Mouse (Mus musculus) limb, embryonic 11.5 days (tissue): ENCODE data around the gene Adamts17. TPM values are rescaled to one million over a fixed set of nuclear protein-coding genes. Genes with fewer than 3 reads are reported as not detected.

Experiments
- ATAC-seq: fragments of 200-750 bp; cut with Nextera tagmentation; 2 replicates; pipeline ENCODE4 v1.8.0; 2017; ENCODE audit warnings: low read depth; ENCODE audit not compliant: insufficient number of reproducible peaks, low FRiP score, low TSS enrichment
- DNase-seq: peaks from one replicate; pipeline ENCODE4 v3.0.0-alpha.2; 2015; ENCODE audit warnings: low spot score
- H3K27ac ChIP-seq: fragments of 300-500 bp; sonication (generic); replicated peaks from 2 replicates; pipeline ENCODE4 v1.5.1; 2014; ENCODE audit warnings: low read depth, mild to moderate bottlenecking, low read length
- H3K27me3 ChIP-seq: fragments of 300-500 bp; sonication (generic); 2 replicates; pipeline ENCODE4 v1.6.1; 2014; ENCODE audit warnings: mild to moderate bottlenecking, low read length, mixed read lengths; ENCODE audit not compliant: control insufficient read depth, insufficient read depth
- H3K36me3 ChIP-seq: fragments of 300-500 bp; sonication (generic); 2 replicates; pipeline ENCODE4 v1.6.1; 2014; ENCODE audit warnings: mild to moderate bottlenecking, low read length, moderate library complexity, mixed read lengths; ENCODE audit not compliant: control insufficient read depth, insufficient read depth
- H3K4me1 ChIP-seq: fragments of 300-500 bp; sonication (generic); 2 replicates; pipeline ENCODE4 v1.6.1; 2014; ENCODE audit warnings: low read length, mixed read lengths; ENCODE audit not compliant: control insufficient read depth, insufficient read depth
- H3K4me2 ChIP-seq: fragments of 300-500 bp; sonication (generic); 2 replicates; pipeline ENCODE4 v1.6.1; 2014; ENCODE audit warnings: low read depth, mild to moderate bottlenecking, moderate library complexity; ENCODE audit not compliant: severe bottlenecking
- H3K4me3 ChIP-seq: fragments of 300-500 bp; sonication (generic); 2 replicates; pipeline ENCODE4 v1.5.1; 2014; ENCODE audit warnings: low read depth, low read length
- H3K9ac ChIP-seq: fragments of 300-500 bp; sonication (generic); 2 replicates; pipeline ENCODE4 v1.6.1; 2014; ENCODE audit warnings: mild to moderate bottlenecking, low read length
- H3K9me3 ChIP-seq: fragments of 300-500 bp; sonication (generic); 2 replicates; pipeline ENCODE4 v1.6.1; 2016; ENCODE audit warnings: low read length; ENCODE audit not compliant: control insufficient read depth
- WGBS: fragments of 180-500 bp; shearing (Covaris S2); extraction: QIAGEN DNeasy Blood & Tissue Kit; methylation state at CpG from one replicate; pipeline ENCODE4 v1.1.7; 2014; 5-methylcytosine and 5-hydroxymethylcytosine counted together
- polyA plus RNA-seq: library from polyadenylated mRNA; unstranded; fragments of >200 nt; fragmentation: Nextera tagmentation; extraction: Ambion mirVana; gene quantifications from 2 replicates; pipeline ENCODE4 v1.2.1, GENCODE M21; 2014

Gene Adamts17
- polyA plus RNA-seq, 1 experiment from 2014 or later, result 7.7 TPM

DNA sequence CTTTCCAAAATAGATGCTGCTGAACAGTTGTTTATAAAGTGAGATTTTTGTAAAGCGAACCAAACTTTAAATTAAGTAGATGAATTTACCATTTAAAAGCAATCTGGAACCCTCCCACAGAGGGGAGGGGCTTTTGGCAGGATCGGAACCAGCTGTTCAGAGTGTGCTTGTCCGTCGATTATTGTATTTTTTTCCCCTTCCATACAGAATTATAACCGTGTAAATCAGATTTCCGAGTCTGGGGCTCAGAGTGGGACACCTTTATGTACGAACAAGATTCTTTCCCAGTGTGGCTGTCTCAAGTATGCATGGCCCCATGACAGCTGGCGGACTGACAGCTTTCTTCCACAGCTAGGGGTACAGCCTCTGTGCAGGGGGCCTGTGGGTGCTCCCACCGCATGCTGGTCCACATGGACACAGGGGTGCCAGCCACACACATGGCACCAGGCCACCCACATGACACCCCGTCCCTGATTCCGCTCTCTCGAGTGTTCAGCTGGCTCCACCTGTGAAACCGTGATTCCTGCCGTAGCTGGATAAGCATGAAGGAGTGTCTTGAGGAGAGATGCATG, 32.5 kb downstream of the Adamts17 start:
- Histone ChIP-seq H3K4me3 (no peak overlapping the region), H3K27ac (no peak overlapping the region), H3K4me1 (0 out of 2 replicates have a peak, but pooled peaks cover 4% of the 10 kb centered on the region), H3K27me3 (no peaks in the 10 kb centered on the region), H3K9me3 (no peaks in the 10 kb centered on the region), H3K36me3 (no peaks in the 10 kb centered on the region), H3K4me2 (no peak overlapping the region), H3K9ac (no peak overlapping the region)
- WGBS, result 88% methylated on average over 14 of the region's 14 CpGs
- DNase-seq (no peak), ATAC-seq (peak; percentile 17; the same call in 1 of the 2 replicates)

DNA sequence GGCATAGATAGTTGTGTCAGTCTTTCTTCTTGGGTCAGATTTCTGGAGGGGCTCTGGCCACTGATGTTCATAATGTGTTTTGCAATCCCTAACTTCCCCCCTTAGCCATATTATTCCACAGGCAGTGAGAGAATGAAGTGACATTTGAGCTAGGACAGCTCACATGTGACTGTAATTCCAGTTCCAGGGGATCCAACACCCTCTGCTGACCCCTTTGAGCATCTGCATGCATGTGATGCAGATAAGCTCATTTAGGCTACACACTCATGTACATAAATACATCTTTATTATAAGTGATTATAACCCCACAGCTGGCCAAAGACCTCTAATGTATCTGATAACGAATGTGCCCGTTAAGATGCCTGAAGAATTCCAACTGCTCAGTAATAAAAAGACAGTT, 33.7 kb downstream of the Adamts17 start:
- H3K4me2 ChIP-seq, result no peak overlapping the region
- DNase-seq (no peak), ATAC-seq (no peak)
- H3K36me3 ChIP-seq, result 0 out of 2 replicates have a peak, but pooled peaks cover under 1% of the 10 kb centered on the region
- no peak overlapping the region for H3K4me3 ChIP-seq
- 67% methylated on average over 2 of the region's 2 CpGs for WGBS
- H3K9me3 ChIP-seq, result no peaks in the 10 kb centered on the region
- no peak overlapping the region for H3K9ac ChIP-seq
- H3K27ac ChIP-seq, result no peak overlapping the region
- no peaks in the 10 kb centered on the region for H3K27me3 ChIP-seq
- H3K4me1 ChIP-seq, result 0 out of 2 replicates have a peak, but pooled peaks cover 1% of the 10 kb centered on the region

DNA sequence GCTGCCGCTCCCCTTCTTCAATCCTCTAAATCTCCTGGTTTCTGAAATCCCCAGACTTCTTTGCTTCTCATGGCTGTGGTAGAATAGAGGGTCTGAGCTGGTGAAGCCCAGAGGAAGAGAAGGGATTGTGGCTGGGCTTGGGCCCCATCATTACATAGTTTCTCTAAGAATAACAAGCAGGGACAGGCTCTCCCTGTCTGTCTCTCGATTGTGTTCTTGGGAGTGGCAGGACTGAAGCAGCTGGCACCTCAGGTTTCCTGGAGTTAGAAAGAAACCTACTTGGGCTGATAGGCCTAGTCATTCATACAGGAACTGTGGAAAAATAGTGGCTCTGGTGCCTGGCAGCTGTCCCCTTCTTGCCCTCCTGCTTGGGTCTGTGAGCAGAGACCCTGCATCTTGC, 51.9 kb downstream of the Adamts17 start:
- Histone ChIP-seq H3K4me2 (no peak overlapping the region), H3K27ac (no peak overlapping the region), H3K27me3 (no peaks in the 10 kb centered on the region), H3K4me3 (no peak overlapping the region), H3K9ac (no peak overlapping the region), H3K9me3 (no peaks in the 10 kb centered on the region), H3K4me1 (no peaks in the 10 kb centered on the region), H3K36me3 (no peaks in the 10 kb centered on the region)
- ATAC-seq, result no peak
- no peak for DNase-seq
- WGBS, result 79% methylated on average over 2 of the region's 2 CpGs

DNA sequence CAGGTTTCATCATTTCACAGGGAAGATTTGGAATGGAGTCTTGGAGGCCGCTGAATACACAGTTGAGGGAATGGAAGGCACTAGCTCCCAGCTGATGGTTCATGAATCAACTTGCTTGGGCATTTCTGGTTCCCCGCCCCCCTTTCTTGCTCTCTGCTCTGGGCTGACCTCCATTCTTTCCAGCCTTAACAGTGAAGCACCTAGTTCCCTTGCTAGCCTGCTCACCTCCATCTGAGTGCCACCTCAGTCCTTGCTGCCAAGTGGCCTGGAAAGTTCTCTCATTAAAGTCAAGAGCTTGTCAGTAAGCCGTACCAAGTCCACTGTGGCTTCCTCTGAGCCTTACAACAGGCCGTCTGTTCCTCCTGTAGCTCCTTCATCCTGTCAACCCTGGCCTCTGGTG, 52.6 kb downstream of the Adamts17 start:
- H3K9ac ChIP-seq, result no peak overlapping the region
- DNase-seq (no peak), ATAC-seq (no peak)
- no peaks in the 10 kb centered on the region for H3K36me3 ChIP-seq
- H3K27me3 ChIP-seq, result no peaks in the 10 kb centered on the region
- no peak overlapping the region for H3K27ac ChIP-seq
- no peaks in the 10 kb centered on the region for H3K9me3 ChIP-seq
- no peaks in the 10 kb centered on the region for H3K4me1 ChIP-seq
- WGBS, result 88% methylated on average over 4 of the region's 4 CpGs
- no peak overlapping the region for H3K4me2 ChIP-seq
- H3K4me3 ChIP-seq, result no peak overlapping the region

DNA sequence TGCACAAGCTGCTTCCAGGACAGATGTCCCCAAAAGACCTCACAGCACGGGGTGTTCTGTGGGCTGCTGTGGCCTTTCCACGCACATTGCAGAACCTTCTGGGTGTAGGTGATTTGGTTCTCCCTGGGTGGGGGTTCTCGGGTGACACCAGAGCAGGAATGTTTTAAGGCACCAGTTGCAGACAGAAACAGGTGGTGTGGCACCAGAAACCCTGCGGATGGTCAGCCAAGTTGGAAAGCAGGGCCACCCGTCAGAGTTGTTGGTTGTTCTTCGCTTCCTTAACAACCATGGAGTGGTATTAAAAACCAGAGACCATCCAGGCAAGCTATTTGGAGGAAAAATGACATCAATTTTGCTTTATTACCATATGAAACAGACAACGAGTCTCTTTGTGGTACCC, 62.8 kb downstream of the Adamts17 start:
- no peaks in the 10 kb centered on the region for H3K36me3 ChIP-seq
- H3K9ac ChIP-seq, result no peak overlapping the region
- H3K4me1 ChIP-seq, result no peaks in the 10 kb centered on the region
- H3K9me3 ChIP-seq, result no peaks in the 10 kb centered on the region
- H3K27ac ChIP-seq, result no peak overlapping the region
- H3K4me2 ChIP-seq, result no peak overlapping the region
- ATAC-seq (no peak), DNase-seq (no peak)
- WGBS, result 84% methylated on average over 7 of the region's 7 CpGs
- no peak overlapping the region for H3K4me3 ChIP-seq
- no peaks in the 10 kb centered on the region for H3K27me3 ChIP-seq

DNA sequence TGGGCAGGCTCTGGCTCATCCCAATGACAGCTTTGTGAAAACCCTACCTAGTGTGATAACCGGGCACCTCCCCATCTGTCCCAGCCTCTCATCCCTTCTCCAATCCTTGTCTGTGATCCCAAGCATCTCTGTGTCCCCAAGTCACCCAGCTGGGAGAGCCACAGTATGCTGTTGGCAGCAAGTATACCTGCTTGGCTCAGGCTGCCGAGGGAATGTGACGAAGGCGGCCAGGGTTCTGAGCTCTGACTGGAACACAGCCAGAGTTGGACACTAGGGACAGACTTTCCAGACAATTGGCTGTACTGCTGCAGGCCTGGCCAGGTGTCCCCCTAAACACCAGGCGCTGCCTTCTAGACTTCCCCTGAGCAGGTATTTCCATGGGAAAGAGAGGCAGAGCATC, 63.5 kb downstream of the Adamts17 start:
- Histone ChIP-seq H3K4me1 (no peaks in the 10 kb centered on the region), H3K9me3 (no peaks in the 10 kb centered on the region), H3K9ac (no peak overlapping the region), H3K27ac (no peak overlapping the region), H3K27me3 (no peaks in the 10 kb centered on the region), H3K36me3 (no peaks in the 10 kb centered on the region), H3K4me2 (no peak overlapping the region), H3K4me3 (no peak overlapping the region)
- ATAC-seq (no peak), DNase-seq (no peak)
- 92% methylated on average over 5 of the region's 5 CpGs for WGBS

DNA sequence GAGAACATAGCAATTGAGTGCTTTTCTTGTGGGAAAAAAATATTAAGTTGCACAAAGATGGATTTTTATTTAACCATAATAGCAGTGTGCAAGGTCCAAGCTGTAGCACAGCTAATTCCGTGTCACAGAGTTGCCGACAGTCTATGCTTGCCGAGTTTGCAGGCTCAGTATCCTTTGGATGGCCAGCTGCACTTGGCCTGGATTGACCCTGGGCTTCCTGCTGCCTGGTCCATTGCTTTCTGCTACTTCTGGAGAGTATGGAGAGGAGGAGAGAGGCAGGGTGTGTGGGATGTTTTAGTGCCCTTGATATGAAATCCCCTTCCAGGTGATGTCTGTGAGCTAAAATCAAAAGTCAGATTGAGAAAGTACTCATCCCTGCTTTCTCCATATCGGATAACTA, 66.4 kb downstream of the Adamts17 start:
- WGBS, result 82% methylated on average over 4 of the region's 4 CpGs
- no peak overlapping the region for H3K27ac ChIP-seq
- no peak for ATAC-seq
- H3K27me3 ChIP-seq, result no peaks in the 10 kb centered on the region
- H3K9ac ChIP-seq, result no peak overlapping the region
- no peaks in the 10 kb centered on the region for H3K4me1 ChIP-seq
- H3K4me3 ChIP-seq, result no peak overlapping the region
- H3K9me3 ChIP-seq, result no peaks in the 10 kb centered on the region
- H3K4me2 ChIP-seq, result no peak overlapping the region
- H3K36me3 ChIP-seq, result no peaks in the 10 kb centered on the region
- no peak for DNase-seq

DNA sequence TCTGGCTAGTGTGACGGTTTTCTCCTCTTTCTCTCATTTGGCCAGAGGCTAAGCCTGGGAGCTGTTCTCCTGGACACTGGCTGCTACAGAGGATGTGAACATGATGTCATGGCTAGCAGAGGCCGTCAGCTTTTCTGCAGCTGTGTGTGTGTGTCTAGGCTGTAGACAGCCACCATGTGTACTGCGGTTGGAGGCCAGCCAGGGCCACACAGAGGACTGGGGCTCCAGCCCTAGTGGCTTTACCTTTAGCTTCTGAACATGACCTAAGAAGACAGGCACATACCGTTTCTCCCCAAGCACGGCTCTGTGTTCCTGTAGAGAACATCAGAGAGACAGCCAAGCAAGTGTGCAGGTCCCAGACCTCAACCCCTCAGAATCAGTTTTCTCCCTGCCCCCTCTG, 73.3 kb downstream of the Adamts17 start:
- no peak for DNase-seq

DNA sequence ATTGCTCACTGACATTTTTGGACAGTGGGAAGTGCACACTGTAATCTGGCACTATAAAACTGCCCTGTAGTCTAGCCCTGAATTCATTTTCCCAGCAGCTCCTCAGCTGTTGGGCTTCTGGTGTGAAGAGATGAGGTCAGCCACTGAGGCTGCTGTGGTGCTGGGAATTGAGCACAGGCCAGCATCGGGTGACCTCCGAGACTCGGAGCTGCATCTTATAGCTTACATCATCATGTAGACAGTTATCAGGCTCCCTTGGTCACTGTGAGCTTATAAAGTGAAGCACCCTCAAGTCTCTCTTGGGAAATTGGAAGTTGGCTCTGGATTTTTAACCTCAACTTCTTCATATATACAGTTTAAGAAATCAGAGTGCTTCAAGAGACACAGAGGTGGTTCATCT, 84.1 kb downstream of the Adamts17 start:
- H3K4me3 ChIP-seq, result no peak overlapping the region
- WGBS, result 98% methylated on average over 3 of the region's 3 CpGs
- H3K36me3 ChIP-seq, result no peaks in the 10 kb centered on the region
- no peak overlapping the region for H3K27ac ChIP-seq
- H3K4me1 ChIP-seq, result no peaks in the 10 kb centered on the region
- ATAC-seq (no peak), DNase-seq (no peak)
- no peak overlapping the region for H3K9ac ChIP-seq
- H3K9me3 ChIP-seq, result no peaks in the 10 kb centered on the region
- no peaks in the 10 kb centered on the region for H3K27me3 ChIP-seq
- H3K4me2 ChIP-seq, result no peak overlapping the region

More for the DNA sequence above, 73.3 kb downstream of the Adamts17 start:
- H3K36me3 ChIP-seq, result no peaks in the 10 kb centered on the region
- no peaks in the 10 kb centered on the region for H3K27me3 ChIP-seq
- no peak overlapping the region for H3K4me2 ChIP-seq
- H3K27ac ChIP-seq, result no peak overlapping the region; the same call in 1 of the 2 replicates
- no peak overlapping the region for H3K4me3 ChIP-seq
- H3K4me1 ChIP-seq, result peaks cover 5% of the 10 kb centered on the region; the same call in 1 of the 2 replicates
- H3K9ac ChIP-seq, result no peak overlapping the region
- no peaks in the 10 kb centered on the region for H3K9me3 ChIP-seq
- ATAC-seq, result no peak
- 49% methylated on average over 5 of the region's 5 CpGs for WGBS
